Mouse (Mus musculus) adrenal gland, adult 8-10 months (tissue): ENCODE measurements around the gene Cfap69. TPM values are rescaled to one million over a fixed set of nuclear protein-coding genes. Genes with fewer than 3 reads are reported as not detected.

Experiments used
- DNase-seq: peaks from one replicate; pipeline ENCODE4 v3.0.0; 2022
- total RNA-seq, 4 experiments: library from RNA; stranded (reverse); gene quantifications; 2 replicates each; pipeline ENCODE4 v1.2.4; 2022

Cfap69 gene
- total RNA-seq, 4 experiments from 2014 or later, result 6.1 to 22.5 (median 12.7) TPM

DNA sequence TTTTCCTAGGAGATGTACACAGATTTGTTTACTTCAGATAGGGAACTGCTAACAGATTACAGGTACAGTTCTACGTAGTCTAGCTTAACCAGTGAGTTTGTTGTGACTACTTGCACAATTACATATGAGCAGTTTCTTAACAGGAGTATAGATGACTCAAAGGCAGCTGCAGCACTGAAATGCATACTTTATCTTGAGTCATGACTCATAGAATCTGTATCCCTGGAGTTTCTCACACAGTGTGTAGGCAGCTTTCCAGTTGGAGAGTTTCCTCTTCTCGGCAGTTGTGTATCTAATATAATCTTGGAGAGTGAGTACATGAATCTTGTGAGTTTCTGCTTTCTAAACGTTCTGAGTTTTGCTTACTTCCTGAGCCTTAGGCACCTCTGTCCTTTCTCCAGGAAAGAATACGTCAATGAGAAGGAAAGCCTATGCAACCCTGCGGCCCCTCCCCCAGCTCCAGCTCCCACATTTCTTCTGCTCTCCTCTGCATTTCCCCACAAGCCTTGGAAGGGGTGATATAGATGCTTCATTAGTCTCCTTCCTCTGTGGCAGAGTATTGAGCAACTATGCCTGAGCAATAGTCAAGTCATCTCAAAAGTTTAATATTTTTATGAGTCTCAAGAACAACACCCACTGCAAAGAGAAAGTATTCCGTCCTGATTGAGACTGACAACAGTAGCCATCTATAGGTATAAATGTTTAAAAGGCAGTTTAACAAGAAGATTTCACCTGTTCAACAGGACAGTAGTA, 15.0 kb downstream of the Cfap69 start:
- DNase-seq, result no peak

DNA sequence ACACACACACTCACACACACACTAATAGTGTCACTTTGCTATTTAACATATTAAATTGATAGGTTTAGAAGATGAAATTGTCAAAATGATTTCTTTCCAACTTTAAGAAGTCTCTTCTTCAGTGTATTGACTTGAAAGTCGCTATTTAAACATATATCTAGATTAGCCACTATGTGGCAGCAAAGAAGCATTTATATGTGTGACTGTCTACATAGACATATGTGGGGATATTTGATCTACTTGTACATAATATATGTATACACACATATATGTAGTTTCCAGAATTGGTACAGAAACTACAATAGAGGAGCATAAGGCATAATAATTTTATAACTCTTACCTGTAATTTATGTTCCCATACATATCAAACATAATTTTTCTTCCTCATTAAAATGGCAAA, 17.9 kb downstream of the Cfap69 start:
- no peak for DNase-seq

DNA sequence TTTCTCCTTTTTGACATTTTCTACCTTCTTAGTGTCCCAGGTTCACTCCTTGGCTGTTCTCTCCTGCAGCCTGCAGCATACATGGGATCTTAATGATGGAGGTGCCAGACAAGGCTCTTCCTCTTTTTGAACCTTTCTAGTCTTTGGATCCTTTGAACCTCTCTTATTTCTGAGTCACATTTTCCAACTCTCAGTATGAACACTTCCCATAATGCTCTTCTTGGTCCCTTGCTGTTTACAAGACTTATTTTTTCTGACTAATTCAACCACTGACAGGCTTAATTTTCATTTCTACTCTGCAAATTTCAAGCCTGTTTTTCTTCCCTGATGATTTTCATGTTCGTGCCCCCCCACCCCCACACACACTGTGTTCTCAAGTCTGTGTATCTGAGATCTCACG, 25.5 kb downstream of the Cfap69 start:
- DNase-seq, result no peak

DNA sequence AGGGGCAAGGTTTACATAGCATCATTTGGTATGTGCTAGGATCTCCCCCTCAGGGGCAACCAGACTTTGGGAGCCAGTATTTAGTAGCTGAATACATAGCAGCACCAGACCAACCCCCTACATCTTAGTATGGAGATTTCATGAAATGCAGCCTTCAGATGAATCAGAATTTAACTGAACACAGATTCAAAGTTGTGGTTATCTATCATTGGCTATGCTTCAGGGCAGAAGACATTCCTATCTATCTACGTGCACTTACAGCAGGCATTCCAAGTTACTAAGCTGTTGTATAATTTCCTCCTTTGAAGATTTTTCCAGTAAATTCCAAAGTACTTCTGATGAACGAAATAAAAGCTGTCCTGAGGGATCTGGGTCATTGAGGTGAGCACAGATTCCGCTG, 38.5 kb downstream of the Cfap69 start:
- no peak for DNase-seq

- DNase-seq, result no peak
Measured at GRCm38 (mm10) chr5:5618329-5618728, 45.7 kb downstream of the Cfap69 start.

- DNase-seq, result no peak
Measured at GRCm38 (mm10) chr5:5610540-5610939, 53.5 kb downstream of the Cfap69 start.

DNA sequence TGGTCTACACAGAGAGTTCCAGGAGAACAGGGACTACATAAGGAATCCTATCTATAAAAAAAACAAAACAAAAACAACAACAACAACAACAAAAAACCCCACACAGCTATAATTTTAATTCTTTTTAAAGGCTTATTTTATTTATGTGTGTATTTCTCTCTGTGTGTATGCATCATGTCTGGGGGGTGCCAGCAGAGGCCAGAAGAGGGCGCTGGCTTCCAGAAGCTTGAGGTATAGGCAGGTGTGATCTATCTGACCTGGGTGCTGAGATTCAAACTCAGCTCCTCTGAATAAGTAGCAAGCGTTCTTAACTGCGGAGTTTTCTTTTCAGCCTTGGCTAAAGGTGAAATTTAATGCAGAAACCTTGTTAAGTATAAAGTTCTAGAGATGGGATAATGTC, 76.4 kb downstream of the Cfap69 start:
- DNase-seq, result no peak

DNA sequence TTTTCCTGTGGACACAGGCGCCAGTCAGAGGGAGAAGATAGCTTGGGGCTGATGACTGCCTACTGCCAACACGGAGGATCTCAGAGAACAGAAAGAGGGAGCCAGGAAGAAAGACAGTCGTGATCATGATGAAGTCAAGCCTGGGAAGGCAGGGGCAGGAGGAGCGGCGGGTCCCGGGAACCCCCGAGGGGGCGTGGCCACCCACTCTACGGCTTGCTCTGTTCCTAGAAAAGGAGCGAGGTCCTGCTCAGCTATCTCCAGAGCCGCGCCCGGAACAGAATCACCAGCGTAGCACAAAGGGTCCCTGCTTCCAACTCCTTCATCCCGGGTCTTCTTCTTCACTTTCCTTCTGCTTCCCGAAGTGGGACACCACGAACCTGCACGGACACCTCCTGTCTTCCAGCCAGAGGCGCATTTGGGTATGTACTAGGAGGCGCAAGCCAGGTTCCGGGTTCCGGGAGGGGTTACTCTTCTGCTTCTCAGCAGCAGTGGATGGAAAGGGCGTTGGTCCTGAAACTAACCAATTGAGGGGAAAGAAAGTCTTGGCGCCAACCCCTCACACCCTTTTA, 90.2 kb downstream of the Cfap69 start, which contains the start of gene Gm8773:
Gm8773 (plus strand) TSS at position 51 of the 569 bp plus-strand sequence.
- DNase-seq, result no peak

DNA sequence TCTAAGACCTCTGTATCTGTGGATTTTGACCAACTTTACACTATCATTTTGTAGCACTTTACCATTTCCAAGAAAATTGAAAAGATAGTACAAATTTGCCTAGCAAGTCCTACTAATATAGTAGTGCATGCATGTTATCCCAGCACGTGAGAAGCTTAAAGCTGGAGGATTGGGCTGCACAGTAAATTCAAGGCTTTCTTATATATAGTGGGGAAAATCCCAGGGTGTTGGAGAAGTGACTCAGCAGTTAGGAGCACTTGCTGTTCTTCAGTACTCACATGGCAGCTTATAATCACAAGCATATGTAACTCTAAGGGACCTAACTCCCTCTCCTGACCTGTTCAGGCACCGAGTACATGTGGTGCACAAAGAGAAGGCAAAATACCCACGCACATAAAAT, 101.6 kb downstream of the Cfap69 start:
- no peak for DNase-seq

DNA sequence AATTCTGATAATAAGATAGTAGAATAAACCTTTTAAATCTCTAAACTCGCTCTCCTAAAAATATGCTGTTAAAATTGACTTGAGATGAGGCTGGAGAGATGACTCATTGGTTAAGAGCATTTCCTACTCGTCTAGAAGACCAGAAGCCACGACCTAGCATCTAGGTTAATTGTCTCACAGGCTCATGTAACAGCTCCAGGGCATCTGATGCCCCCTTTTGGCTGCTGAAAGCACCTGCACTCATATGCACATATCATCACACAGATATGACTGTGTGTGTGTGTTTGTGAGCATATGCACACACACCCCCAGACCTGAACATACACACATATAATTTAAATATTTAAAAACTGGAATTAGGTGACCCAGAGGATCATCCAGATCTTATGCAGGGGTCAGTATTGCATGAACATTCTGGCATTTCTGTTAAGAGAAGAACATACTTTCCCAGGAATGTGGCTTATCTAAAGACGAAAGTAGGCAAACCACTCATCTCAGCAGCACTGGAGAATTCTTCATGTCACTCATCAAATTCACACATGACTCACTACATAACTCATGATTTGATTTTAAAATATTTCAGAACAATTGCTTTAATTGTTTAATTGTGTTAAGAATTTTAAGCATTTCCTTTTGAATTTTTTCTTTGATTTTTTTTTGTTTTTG, 102.9 kb downstream of the Cfap69 start:
- no peak for DNase-seq

DNA sequence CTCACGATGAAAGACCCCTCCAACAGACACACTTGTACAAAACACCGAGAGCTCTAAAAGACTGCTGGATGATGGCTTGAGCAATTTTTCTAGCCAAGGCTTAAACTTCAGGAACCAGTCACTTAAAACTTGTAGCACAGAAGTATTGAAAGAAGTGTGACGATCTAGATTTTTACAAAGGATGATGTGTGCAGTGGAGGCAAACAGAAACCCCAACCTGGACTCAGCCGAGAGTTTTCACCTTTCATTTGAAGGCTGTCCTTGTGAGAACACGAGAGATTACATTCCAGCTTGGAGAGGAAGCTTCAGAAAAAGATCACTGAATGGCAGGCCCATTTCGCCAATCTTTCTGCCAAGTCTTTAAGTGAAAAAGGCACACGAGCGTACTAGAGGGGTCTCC, 104.2 kb downstream of the Cfap69 start:
- DNase-seq, result no peak

GRCm38 (mm10) chr5:5559079-5559740, 104.8 kb downstream of the Cfap69 start, which contains the start of gene Gtpbp10:
Gtpbp10 (minus strand) TSS chr5:5559538.
- peak; percentile 87 for DNase-seq

GRCm38 (mm10) chr5:5551110-5551509, 112.9 kb downstream of the Cfap69 start:
- no peak for DNase-seq

- DNase-seq, result no peak
Measured at GRCm38 (mm10) chr5:5540385-5540784, 123.7 kb downstream of the Cfap69 start.

DNA sequence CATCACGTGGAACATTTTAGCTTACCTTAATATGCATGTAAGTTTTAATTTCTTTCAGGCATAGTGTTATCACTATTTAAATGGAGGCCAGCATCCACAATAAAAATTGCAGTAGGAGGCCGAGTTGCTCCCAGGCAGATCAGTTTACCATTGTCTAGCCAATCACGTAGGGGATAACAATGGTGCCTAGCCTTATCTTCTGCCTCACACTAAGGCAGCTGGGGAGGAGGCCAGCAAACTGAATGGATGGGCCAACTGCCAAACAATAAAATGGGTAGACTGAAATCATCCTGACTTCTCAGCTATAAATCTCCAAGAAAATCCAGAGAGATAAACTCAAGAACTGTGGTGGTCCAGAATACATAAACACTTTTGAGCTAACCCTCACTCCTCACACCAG, 124.3 kb downstream of the Cfap69 start:
- DNase-seq, result no peak

GRCm38 (mm10) chr5:5536131-5536530, 127.9 kb downstream of the Cfap69 start:
- DNase-seq, result no peak

DNA sequence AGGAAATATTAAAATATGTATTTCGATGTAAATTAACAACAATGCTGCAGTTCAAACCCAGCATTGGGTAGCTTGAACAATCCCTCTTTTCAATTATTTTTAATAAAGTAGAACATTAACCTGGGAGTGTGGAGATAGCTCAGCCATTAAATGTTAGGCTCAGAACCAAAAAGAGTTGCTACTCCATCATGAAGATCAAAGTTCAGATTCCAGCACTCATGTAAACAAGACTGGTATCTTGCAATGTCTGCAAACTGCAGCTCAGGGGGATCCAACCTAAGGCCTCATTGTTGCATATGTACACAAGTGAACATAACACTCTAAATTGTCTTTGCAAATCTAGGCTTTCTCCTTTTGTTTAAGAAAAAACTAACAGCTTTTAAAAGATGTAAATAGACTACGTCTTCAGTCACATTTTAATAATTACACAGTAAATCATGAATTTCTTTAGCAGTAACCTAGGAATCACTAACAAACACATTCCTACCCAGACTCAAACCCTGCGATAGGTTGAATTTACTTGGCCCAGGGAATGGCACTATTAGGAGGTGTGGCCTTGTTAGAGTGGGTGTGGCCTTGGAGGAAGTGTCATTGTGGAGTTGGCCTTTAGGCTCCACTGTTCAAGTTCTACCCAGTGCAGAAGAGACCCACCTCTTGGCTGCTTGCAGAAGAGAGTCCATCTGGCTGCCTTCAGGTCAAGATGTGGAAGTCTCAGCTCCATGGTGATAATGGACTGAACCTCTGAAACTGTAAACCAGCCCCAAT, 130.2 kb downstream of the Cfap69 start:
- no peak for DNase-seq

Other genes with a start within 250 kb of the Cfap69 start
- 10 to 100 TPM in 3 of 4 experiments, 1 to 10 TPM in 1; 9.9 to 17.4 (median 11.8) TPM for gene Cdk14, start 243.9 kb downstream of the Cfap69 start, total RNA-seq
- 1 to 10 TPM in 1 of 4 experiments, under 1 TPM in 2, not detected in 1; 0.52 to 2.3 (median 0.56) TPM for gene 1700015F17Rik, start 185.1 kb downstream of the Cfap69 start, total RNA-seq
- 10 to 100 TPM; 22.1 to 24.2 (median 23.4) TPM for gene Cldn12, start 149.3 kb downstream of the Cfap69 start, total RNA-seq
- 10 to 100 TPM; 12.9 to 19.4 (median 15.4) TPM for gene Gtpbp10, start 104.7 kb downstream of the Cfap69 start, total RNA-seq
- gene Gm8773, start 90.4 kb downstream of the Cfap69 start, total RNA-seq, result not detected
- 10 to 100 TPM; 41.9 to 82.0 (median 64.8) TPM for gene Steap2, start 30.3 kb upstream of the Cfap69 start, total RNA-seq
- gene Steap1, start 85.1 kb upstream of the Cfap69 start, total RNA-seq, result 10 to 100 TPM; 28.0 to 35.0 (median 31.5) TPM